Mouse (Mus musculus): ENCODE data around the gene Chga. TPM values are rescaled to one million over a fixed set of nuclear protein-coding genes. Genes with fewer than 3 reads are reported as not detected.

Chga gene
- polyA plus RNA-seq, 1 experiment from 2014 or later = 0.54 TPM

DNA sequence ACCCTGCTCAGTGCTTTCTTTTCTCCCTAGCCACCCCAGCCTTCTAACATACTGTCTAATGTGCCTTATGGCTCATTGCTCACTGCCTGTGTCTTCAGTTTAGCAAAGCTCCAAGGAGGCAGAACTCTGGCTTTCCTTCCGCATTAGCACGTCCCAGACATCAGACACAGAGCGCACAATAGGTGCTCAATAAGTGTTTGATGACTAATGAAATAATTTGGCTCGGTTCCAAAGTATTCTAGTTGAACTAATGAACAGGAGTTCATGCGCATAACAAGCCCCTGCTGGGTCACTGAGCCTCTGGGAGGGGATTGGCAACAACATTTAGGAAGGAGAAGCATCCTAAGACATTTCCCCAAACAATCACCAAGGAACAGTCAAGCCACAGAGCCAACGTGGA, 2.8 kb upstream of the Chga start:
- no peak overlapping the region for H3K27ac ChIP-seq
- no peak overlapping the region for H3K4me3 ChIP-seq (replicated peaks; ENCODE audit: low read depth, low read length)
- WGBS = 67% methylated on average over 6 of the region's 6 CpGs

DNA sequence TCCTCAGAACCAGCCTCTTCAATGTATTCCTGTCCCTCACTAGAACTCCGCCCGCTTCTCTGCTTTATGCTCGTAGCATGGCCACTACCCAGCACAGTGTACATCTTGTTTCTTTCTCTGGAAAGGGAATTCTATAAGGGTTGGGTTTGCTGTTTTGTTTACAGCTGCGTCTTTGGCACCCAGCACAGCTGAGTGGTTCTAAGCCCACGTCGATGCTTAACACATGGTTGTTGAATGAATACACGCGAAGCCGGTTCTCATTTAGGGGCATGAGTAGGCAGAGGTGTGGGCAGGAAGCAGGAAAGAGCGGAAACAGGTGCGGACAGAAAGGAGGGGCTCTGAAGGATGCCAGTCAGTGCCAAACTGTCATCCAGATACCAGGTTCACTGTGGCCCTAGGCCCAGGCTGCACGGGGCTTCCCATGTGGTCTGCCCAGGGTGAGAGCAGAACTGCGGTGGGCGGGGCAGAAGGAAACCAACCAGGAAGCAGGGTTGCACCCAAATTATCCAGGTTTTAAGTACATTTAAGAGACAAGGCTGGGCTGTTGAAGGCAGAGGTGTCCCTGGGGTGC, 979 bp upstream of the Chga start:
- no peak for TF ChIP-seq CTCF (IDR thresholded peaks at IDR 0.05; ENCODE audit: low read depth)
- no peak for ATAC-seq (replicated peaks; ENCODE audit: low FRiP score, low read depth)
- no peak for DNase-seq (ENCODE audit: low spot score)
- peaks cover 12% of the 10 kb centered on the region for H3K27me3 ChIP-seq (ENCODE audit: insufficient read depth, low read length)
- H3K36me3 ChIP-seq (ENCODE audit: insufficient read depth, low read length) = no peaks in the 10 kb centered on the region
- WGBS = 77% methylated on average over 14 of the region's 14 CpGs
- H3K27ac ChIP-seq = no peak overlapping the region
- no peak overlapping the region for H3K4me2 ChIP-seq (ENCODE audit: low read length)
- no peak overlapping the region for H3K9ac ChIP-seq (ENCODE audit: low read depth, low read length)
- H3K4me1 ChIP-seq (replicated peaks; ENCODE audit: insufficient read depth, low read length) = no peaks in the 10 kb centered on the region
- H3K4me3 ChIP-seq (replicated peaks; ENCODE audit: low read depth, low read length) = no peak overlapping the region
- H3K9me3 ChIP-seq (replicated peaks; ENCODE audit: low read length) = no peaks in the 10 kb centered on the region

More for the DNA sequence above, 2.8 kb upstream of the Chga start:
- H3K36me3 ChIP-seq (ENCODE audit: insufficient read depth, low read length) = no peaks in the 10 kb centered on the region
- no peak overlapping the region for H3K4me2 ChIP-seq (ENCODE audit: low read length)
- H3K9me3 ChIP-seq (replicated peaks; ENCODE audit: low read length) = no peaks in the 10 kb centered on the region
- no peak for TF ChIP-seq CTCF (IDR thresholded peaks at IDR 0.05; ENCODE audit: low read depth)
- H3K4me1 ChIP-seq (replicated peaks; ENCODE audit: insufficient read depth, low read length) = no peaks in the 10 kb centered on the region
- peaks cover 12% of the 10 kb centered on the region for H3K27me3 ChIP-seq (ENCODE audit: insufficient read depth, low read length)
- no peak overlapping the region for H3K9ac ChIP-seq (ENCODE audit: low read depth, low read length)
- DNase-seq (ENCODE audit: low spot score) = no peak
- ATAC-seq (replicated peaks; ENCODE audit: low FRiP score, low read depth) = no peak

- Histone ChIP-seq H3K36me3 (ENCODE audit: insufficient read depth, low read length) (no peaks in the 10 kb centered on the region), H3K9ac (ENCODE audit: low read depth, low read length) (no peak overlapping the region), H3K27me3 (ENCODE audit: insufficient read depth, low read length) (peaks cover 12% of the 10 kb centered on the region), H3K4me2 (ENCODE audit: low read length) (no peak overlapping the region), H3K27ac (no peak overlapping the region), H3K9me3 (replicated peaks; ENCODE audit: low read length) (no peaks in the 10 kb centered on the region), H3K4me1 (replicated peaks; ENCODE audit: insufficient read depth, low read length) (no peaks in the 10 kb centered on the region), H3K4me3 (replicated peaks; ENCODE audit: low read depth, low read length) (no peak overlapping the region)
- ATAC-seq (replicated peaks; ENCODE audit: low FRiP score, low read depth) (no peak), DNase-seq (ENCODE audit: low spot score) (no peak)
- no peak for TF ChIP-seq CTCF (IDR thresholded peaks at IDR 0.05; ENCODE audit: low read depth)
- 74% methylated on average over 3 of the region's 3 CpGs for WGBS
Measured at GRCm38 (mm10) chr12:102555850-102556249, 1.1 kb downstream of the Chga start.

DNA sequence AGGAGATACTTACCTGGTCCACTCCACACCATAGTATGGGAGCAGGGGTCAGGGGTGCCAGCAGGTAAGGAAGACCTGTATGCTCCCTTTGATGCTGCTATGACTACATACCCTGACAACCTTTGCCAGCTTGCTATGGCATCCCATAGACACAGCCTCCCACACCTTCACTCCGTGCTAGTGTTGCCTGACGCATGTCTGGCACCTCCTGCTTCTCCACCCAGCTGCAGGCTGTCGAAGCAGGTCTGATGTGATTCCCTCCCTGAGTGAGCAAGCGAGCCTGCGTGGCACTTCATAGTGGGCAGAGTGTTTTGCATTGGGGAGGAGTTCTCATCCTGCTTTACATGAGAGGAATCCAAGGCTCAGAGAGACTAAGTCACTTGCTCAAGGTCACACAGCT, 2.6 kb downstream of the Chga start:
- WGBS = 67% methylated on average over 5 of the region's 5 CpGs
- no peak overlapping the region for H3K9ac ChIP-seq (ENCODE audit: low read depth, low read length)
- H3K9me3 ChIP-seq (replicated peaks; ENCODE audit: low read length) = no peaks in the 10 kb centered on the region
- no peak for TF ChIP-seq CTCF (IDR thresholded peaks at IDR 0.05; ENCODE audit: low read depth)
- no peak overlapping the region for H3K27ac ChIP-seq
- DNase-seq (ENCODE audit: low spot score) (no peak), ATAC-seq (replicated peaks; ENCODE audit: low FRiP score, low read depth) (no peak)
- no peaks in the 10 kb centered on the region for H3K36me3 ChIP-seq (ENCODE audit: insufficient read depth, low read length)
- H3K27me3 ChIP-seq (ENCODE audit: insufficient read depth, low read length) = peaks cover 12% of the 10 kb centered on the region
- H3K4me2 ChIP-seq (ENCODE audit: low read length) = no peak overlapping the region
- no peak overlapping the region for H3K4me3 ChIP-seq (replicated peaks; ENCODE audit: low read depth, low read length)
- no peaks in the 10 kb centered on the region for H3K4me1 ChIP-seq (replicated peaks; ENCODE audit: insufficient read depth, low read length)

DNA sequence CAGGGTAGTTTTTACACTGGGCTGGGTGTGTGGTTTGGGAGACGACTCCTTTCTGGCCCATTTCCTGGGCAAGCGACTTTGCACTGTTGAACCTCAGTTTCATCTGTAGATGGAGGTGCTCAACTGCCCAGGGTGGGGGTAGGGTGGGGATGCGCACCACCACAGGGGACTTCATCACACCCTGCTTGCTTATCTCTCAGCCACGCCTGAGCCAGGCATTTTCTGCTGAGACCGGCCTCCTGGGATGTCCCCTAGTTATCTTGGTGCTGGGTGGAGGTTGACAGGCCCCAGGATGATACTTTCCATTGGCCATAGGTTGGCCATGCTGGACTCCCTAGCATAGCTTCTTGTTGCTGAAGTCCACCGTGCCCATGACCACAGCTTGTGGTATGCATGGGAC, 10.3 kb downstream of the Chga start:
- Histone ChIP-seq H3K27ac (no peak overlapping the region), H3K9me3 (replicated peaks; ENCODE audit: low read length) (no peaks in the 10 kb centered on the region), H3K36me3 (ENCODE audit: insufficient read depth, low read length) (no peaks in the 10 kb centered on the region), H3K9ac (ENCODE audit: low read depth, low read length) (no peak overlapping the region), H3K4me2 (ENCODE audit: low read length) (no peak overlapping the region), H3K4me1 (replicated peaks; ENCODE audit: insufficient read depth, low read length) (no peaks in the 10 kb centered on the region), H3K4me3 (replicated peaks; ENCODE audit: low read depth, low read length) (no peak overlapping the region), H3K27me3 (ENCODE audit: insufficient read depth, low read length) (no peaks in the 10 kb centered on the region)
- no peak for TF ChIP-seq CTCF (IDR thresholded peaks at IDR 0.05; ENCODE audit: low read depth)
- no peak for DNase-seq (ENCODE audit: low spot score)
- WGBS = 76% methylated on average over 6 of the region's 6 CpGs
- ATAC-seq (replicated peaks; ENCODE audit: low FRiP score, low read depth) = no peak

DNA sequence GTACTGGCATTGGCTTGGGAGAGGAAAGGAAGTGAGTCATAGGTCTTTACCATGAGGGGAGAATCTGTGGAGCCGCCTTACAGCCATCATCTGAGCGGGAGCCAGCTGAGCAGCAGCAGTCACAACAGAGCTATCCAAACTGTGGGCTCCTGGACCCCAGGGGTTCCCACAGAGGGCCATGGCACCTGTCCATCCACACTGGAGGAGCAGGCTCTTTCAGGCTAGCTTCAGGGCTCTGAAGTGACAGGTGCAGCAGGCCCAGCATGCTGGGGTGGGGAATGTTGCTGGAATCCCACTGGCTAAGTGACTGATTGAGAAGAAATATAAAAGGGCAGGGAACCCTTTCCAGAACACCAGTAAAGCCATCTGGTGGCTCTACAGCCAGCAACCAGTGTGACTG, 12.2 kb downstream of the Chga start:
- H3K36me3 ChIP-seq (ENCODE audit: insufficient read depth, low read length) = no peaks in the 10 kb centered on the region
- H3K4me1 ChIP-seq (replicated peaks; ENCODE audit: insufficient read depth, low read length) = no peaks in the 10 kb centered on the region
- TF ChIP-seq CTCF (IDR thresholded peaks at IDR 0.05; ENCODE audit: low read depth) = no peak
- H3K9me3 ChIP-seq (replicated peaks; ENCODE audit: low read length) = no peaks in the 10 kb centered on the region
- ATAC-seq (replicated peaks; ENCODE audit: low FRiP score, low read depth) (no peak), DNase-seq (ENCODE audit: low spot score) (no peak)
- WGBS = 62% methylated on average over 2 of the region's 2 CpGs
- no peak overlapping the region for H3K4me2 ChIP-seq (ENCODE audit: low read length)
- H3K27ac ChIP-seq = no peak overlapping the region
- H3K27me3 ChIP-seq (ENCODE audit: insufficient read depth, low read length) = no peaks in the 10 kb centered on the region
- no peak overlapping the region for H3K4me3 ChIP-seq (replicated peaks; ENCODE audit: low read depth, low read length)
- no peak overlapping the region for H3K9ac ChIP-seq (ENCODE audit: low read depth, low read length)

DNA sequence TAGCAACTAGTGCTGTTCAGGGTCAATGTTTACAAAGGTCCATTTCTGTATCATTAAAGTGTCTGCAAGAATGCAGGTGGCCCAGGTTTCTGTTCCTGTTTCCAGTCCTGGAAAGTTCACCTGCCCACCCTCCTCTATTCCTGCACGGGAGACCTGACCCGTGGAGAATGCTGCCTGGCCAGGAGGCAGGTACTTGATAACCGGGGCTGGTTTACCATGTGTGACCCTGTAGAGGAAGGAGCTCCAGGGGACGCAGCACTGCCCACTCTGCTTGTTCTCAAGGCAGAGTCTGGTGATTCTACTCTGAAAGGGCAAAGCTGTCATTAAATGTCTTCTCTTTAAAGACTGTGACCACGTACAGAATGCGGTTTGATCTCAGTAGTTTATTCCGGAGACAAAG, 13.4 kb downstream of the Chga start:
- H3K4me3 ChIP-seq (replicated peaks; ENCODE audit: low read depth, low read length) = no peak overlapping the region
- WGBS = 49% methylated on average over 7 of the region's 7 CpGs
- no peaks in the 10 kb centered on the region for H3K4me1 ChIP-seq (replicated peaks; ENCODE audit: insufficient read depth, low read length)
- no peak for DNase-seq (ENCODE audit: low spot score)
- no peaks in the 10 kb centered on the region for H3K9me3 ChIP-seq (replicated peaks; ENCODE audit: low read length)
- H3K27ac ChIP-seq = no peak overlapping the region; the same call in 1 of the 2 replicates
- H3K36me3 ChIP-seq (ENCODE audit: insufficient read depth, low read length) = 0 out of 2 replicates have a peak, but pooled peaks cover 6% of the 10 kb centered on the region
- TF ChIP-seq CTCF (IDR thresholded peaks at IDR 0.05; ENCODE audit: low read depth) = no peak
- no peak for ATAC-seq (replicated peaks; ENCODE audit: low FRiP score, low read depth)
- no peak overlapping the region for H3K9ac ChIP-seq (ENCODE audit: low read depth, low read length)
- H3K4me2 ChIP-seq (ENCODE audit: low read length) = no peak overlapping the region
- H3K27me3 ChIP-seq (ENCODE audit: insufficient read depth, low read length) = no peaks in the 10 kb centered on the region
